Mouse (Mus musculus) forebrain, embryonic 14.5 days (tissue): ENCODE data around the gene Fam160a2. TPM values are rescaled to one million over a fixed set of nuclear protein-coding genes. Genes with fewer than 3 reads are reported as not detected.
"Not testable (repeated sequence)": the region's sequence is repeated elsewhere in the genome, so short reads cannot be mapped to it uniquely, and the experiment has no call there.

Source experiments
- ATAC-seq: fragments of 200-750 bp; cut with Nextera tagmentation; 2 replicates; pipeline ENCODE4 v1.8.0; 2017; ENCODE audit warnings: mild to moderate bottlenecking, moderate library complexity
- DNase-seq: peaks from one replicate; pipeline ENCODE4 v3.0.0-alpha.2; 2015; ENCODE audit warnings: low spot score
- H3K27ac ChIP-seq: fragments of 300-500 bp; sonication (generic); 2 replicates; pipeline ENCODE4 v1.5.1; 2014; ENCODE audit warnings: low read depth, mild to moderate bottlenecking, control low read depth, low read length, moderate library complexity
- H3K27me3 ChIP-seq: fragments of 300-500 bp; sonication (generic); replicated peaks from 2 replicates; pipeline ENCODE4 v1.6.1; 2014; ENCODE audit warnings: low read length, control low read depth, mixed read lengths; ENCODE audit not compliant: control insufficient read depth, insufficient read depth
- H3K36me3 ChIP-seq: fragments of 300-500 bp; sonication (generic); 2 replicates; pipeline ENCODE4 v1.6.1; 2014; ENCODE audit warnings: low read length, control low read depth; ENCODE audit not compliant: control insufficient read depth, insufficient read depth
- H3K4me1 ChIP-seq: fragments of 300-500 bp; sonication (generic); 2 replicates; pipeline ENCODE4 v1.6.1; 2014; ENCODE audit warnings: antibody characterized with exemption, low read length, control low read depth; ENCODE audit not compliant: control insufficient read depth, insufficient read depth
- H3K4me2 ChIP-seq: fragments of 300-500 bp; sonication (generic); 2 replicates; pipeline ENCODE4 v1.6.1; 2014; ENCODE audit warnings: mild to moderate bottlenecking, control low read depth, low read length
- H3K4me3 ChIP-seq: fragments of 300-500 bp; sonication (generic); 2 replicates; pipeline ENCODE4 v1.5.1; 2014; ENCODE audit warnings: low read depth, low read length, control low read depth
- H3K9ac ChIP-seq: fragments of 300-500 bp; sonication (generic); 2 replicates; pipeline ENCODE4 v1.6.1; 2014; ENCODE audit warnings: mild to moderate bottlenecking, low read length, control low read depth, moderate library complexity
- H3K9me3 ChIP-seq: fragments of 300-500 bp; sonication (generic); replicated peaks from 2 replicates; pipeline ENCODE4 v1.6.1; 2016; ENCODE audit warnings: low read length, control low read depth, mixed read lengths; ENCODE audit not compliant: control insufficient read depth
- WGBS: fragments of 180-500 bp; shearing (Covaris S2); extraction: QIAGEN DNeasy Blood & Tissue Kit; methylation state at CpG from one replicate; pipeline ENCODE4 v1.1.7; 2014; 5-methylcytosine and 5-hydroxymethylcytosine counted together
- polyA plus RNA-seq: library from polyadenylated mRNA; unstranded; fragments of >200 nt; fragmentation: Nextera tagmentation; extraction: Ambion mirVana; gene quantifications from 2 replicates; pipeline ENCODE4 v1.2.1, GENCODE M21; 2014

The Fam160a2 gene
- polyA plus RNA-seq, 1 experiment from 2014 or later, result 30.4 TPM

DNA sequence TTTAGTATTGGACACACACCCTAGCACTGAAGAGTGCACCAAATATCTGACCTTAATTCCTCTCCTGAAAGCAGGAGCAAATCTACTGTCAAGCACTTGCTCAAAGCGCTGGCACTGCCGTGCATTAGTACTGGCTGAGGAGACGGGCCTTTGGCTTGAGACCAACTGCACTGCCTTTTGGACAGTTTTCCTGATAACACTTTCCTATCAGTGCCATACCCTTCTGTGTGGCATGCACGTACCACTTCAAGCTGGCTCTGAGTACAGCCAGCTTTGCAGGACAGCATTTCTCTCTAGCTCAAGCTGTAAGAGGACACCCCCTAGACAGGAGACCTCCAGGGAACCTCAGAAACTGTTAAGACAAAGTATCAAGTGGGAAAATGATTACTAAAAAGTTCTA, 26.3 kb downstream of the Fam160a2 start:
- 93% methylated on average over 4 of the region's 4 CpGs for WGBS
- DNase-seq, result no peak
- H3K27me3 ChIP-seq, result no peaks in the 10 kb centered on the region

DNA sequence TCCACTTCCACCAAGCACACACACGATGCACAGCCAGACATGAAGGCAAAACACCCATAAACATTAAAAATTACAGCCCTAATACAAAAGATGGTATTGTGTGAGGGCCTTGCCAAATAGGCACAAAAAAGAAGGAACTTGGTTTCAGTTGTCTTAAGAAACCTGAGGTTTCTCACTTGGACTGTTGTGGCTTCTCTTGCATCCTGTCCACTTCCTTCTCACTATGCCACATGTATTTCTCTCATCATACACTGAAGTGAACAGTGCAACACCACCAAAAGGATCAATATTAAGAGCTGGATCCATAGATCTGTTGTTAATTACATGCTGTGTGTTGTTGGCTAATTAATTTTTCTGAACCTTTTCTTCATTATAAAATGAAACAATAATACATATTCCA, 26.9 kb downstream of the Fam160a2 start:
- Histone ChIP-seq H3K9ac (no peak overlapping the region), H3K36me3 (peaks cover 30% of the 10 kb centered on the region), H3K4me3 (no peak overlapping the region), H3K4me1 (no peaks in the 10 kb centered on the region), H3K9me3 (no peaks in the 10 kb centered on the region), H3K27me3 (no peaks in the 10 kb centered on the region), H3K4me2 (no peak overlapping the region), H3K27ac (no peak overlapping the region)
- DNase-seq (no peak), ATAC-seq (no peak)
- WGBS, result 95% methylated on average over 1 of the region's 1 CpGs

More for the DNA sequence above, 26.3 kb downstream of the Fam160a2 start:
- no peak overlapping the region for H3K4me3 ChIP-seq
- no peak overlapping the region for H3K27ac ChIP-seq
- no peaks in the 10 kb centered on the region for H3K9me3 ChIP-seq
- H3K9ac ChIP-seq, result no peak overlapping the region
- peaks cover 36% of the 10 kb centered on the region for H3K36me3 ChIP-seq
- no peak for ATAC-seq
- no peak overlapping the region for H3K4me2 ChIP-seq
- no peaks in the 10 kb centered on the region for H3K4me1 ChIP-seq

DNA sequence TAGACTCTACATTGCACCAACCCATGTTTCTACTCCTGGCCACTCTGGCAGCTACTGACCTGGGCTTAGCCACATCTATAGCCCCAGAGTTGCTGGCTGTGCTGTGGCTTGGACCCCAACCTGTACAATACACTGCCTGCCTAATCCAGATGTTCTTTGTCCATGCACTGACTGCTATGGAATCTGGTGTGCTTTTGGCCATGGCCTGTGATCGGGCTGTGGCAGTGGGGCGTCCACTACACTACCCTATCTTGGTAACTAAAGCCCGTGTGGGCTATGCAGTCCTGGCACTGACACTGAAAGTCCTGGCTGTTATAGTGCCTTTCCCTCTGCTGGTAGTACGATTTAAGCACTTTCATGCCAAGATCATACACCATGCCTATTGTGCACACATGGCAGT, 31.3 kb downstream of the Fam160a2 start:
- H3K27ac ChIP-seq, result no peak overlapping the region
- H3K9ac ChIP-seq, result no peak overlapping the region
- DNase-seq (no peak), ATAC-seq (no peak)
- no peaks in the 10 kb centered on the region for H3K9me3 ChIP-seq
- peaks cover 10% of the 10 kb centered on the region for H3K36me3 ChIP-seq
- H3K4me2 ChIP-seq, result no peak overlapping the region
- H3K27me3 ChIP-seq, result no peaks in the 10 kb centered on the region
- 92% methylated on average over 4 of the region's 4 CpGs for WGBS
- no peaks in the 10 kb centered on the region for H3K4me1 ChIP-seq
- no peak overlapping the region for H3K4me3 ChIP-seq

DNA sequence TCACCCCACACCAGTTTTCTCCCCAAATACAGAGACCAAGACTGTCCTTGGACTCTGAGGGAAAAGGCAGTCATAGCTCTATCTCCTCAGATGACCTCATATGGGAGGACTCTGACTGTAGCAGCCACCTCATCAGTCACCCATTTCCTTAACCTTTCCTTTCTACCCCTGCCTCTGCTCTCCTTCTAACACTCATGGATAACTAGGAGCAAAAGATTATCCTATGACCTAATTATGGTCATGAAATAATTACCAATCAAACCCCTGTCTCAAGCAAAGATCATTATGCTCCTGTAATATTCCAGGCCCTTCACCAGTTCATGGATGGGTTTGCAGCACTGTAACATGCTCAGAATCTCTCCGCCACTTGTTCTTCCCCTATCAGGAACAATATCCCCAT, 31.9 kb downstream of the Fam160a2 start, which contains the start of gene Olfr692:
TSS of gene Olfr692 (plus strand) at position 301 of the 400 bp plus-strand sequence.
- DNase-seq (no peak), ATAC-seq (no peak)
- H3K4me1 ChIP-seq, result no peaks in the 10 kb centered on the region
- peaks cover 8% of the 10 kb centered on the region; the same call in 1 of the 2 replicates for H3K36me3 ChIP-seq
- H3K27me3 ChIP-seq, result no peaks in the 10 kb centered on the region
- 100% methylated on average over 1 of the region's 1 CpGs for WGBS
- H3K9ac ChIP-seq, result no peak within 1 kb of the TSS
- H3K9me3 ChIP-seq, result no peaks in the 10 kb centered on the region
- H3K27ac ChIP-seq, result no peak within 1 kb of the TSS
- H3K4me3 ChIP-seq, result no peak within 1 kb of the TSS
- no peak within 1 kb of the TSS for H3K4me2 ChIP-seq

DNA sequence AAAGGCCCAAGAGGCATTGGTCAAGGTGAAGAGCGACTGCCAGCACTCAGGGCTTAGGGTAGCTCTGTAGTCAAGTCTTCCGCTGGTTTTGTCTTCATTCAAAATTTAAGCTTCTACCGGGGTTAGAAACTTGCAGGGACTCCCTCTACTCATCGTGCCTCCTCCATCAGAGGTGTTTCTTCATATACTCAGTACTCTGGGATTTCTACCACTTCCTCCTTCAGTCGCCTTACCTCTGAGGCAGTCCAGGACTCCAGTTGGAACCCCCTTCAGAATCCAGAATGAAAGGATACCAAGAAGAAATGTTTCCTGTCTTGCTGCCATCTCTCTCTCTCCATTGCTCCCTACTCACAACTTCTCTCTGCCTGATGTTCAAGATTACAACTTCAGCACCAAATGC, 32.6 kb downstream of the Fam160a2 start:
- no peak for DNase-seq
- H3K4me1 ChIP-seq, result no peaks in the 10 kb centered on the region
- no peak for ATAC-seq

DNA sequence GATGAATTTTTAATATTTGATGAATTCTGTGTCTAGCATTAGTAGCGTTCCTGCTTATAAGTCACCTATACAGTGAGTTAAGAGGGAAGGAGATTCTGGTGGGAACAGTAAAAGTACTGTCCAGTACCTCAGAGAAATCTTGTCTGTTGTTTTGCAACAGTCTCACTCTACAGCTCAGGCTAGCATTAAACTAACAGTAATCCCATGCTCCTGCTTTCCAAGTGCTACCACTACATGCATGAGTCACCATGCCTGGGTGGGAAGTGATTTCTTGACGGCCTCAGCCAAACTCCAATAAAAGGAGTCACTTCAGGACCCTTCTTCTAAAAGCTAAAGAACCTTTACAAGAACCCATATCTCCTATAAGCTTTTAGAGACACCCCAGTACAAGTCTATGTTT, 38.1 kb downstream of the Fam160a2 start:
- no peaks in the 10 kb centered on the region for H3K9me3 ChIP-seq
- DNase-seq (no peak), ATAC-seq (no peak)
- H3K4me1 ChIP-seq, result no peaks in the 10 kb centered on the region
- no peak overlapping the region for H3K9ac ChIP-seq
- no peak overlapping the region for H3K4me2 ChIP-seq
- H3K36me3 ChIP-seq, result no peaks in the 10 kb centered on the region
- no peak overlapping the region for H3K27ac ChIP-seq
- H3K27me3 ChIP-seq, result no peaks in the 10 kb centered on the region
- H3K4me3 ChIP-seq, result no peak overlapping the region
- 85% methylated on average over 2 of the region's 2 CpGs for WGBS

More for the DNA sequence above, 32.6 kb downstream of the Fam160a2 start:
- H3K9ac ChIP-seq, result no peak overlapping the region
- H3K36me3 ChIP-seq, result peaks cover 4% of the 10 kb centered on the region; the same call in 1 of the 2 replicates
- no peak overlapping the region for H3K4me3 ChIP-seq
- WGBS, result 91% methylated on average over 5 of the region's 5 CpGs
- H3K27me3 ChIP-seq, result no peaks in the 10 kb centered on the region
- no peak overlapping the region for H3K4me2 ChIP-seq
- no peak overlapping the region for H3K27ac ChIP-seq
- H3K9me3 ChIP-seq, result no peaks in the 10 kb centered on the region

DNA sequence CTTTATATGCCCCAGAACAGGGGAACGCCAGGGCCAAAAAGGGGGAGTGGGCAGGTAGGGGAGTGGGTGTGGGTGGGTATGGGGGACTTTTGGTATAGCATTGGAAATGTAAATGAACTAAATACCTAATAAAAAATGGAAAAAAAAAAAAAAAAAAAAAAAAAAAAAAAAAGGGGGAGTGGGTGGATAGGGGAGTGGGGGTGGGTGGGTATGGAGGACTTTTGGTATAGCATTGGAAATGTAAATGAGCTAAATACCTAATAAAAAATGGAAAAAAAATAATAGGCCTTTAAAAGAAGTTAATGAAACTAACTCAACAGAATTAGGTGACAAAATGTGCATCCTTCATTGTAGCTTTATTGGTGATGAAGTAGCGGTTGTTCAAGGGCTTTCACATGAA, 43.4 kb downstream of the Fam160a2 start:
- peak; percentile 66; the same call in 1 of the 2 replicates for ATAC-seq
- 91% methylated on average over 1 of the region's 2 CpGs for WGBS

DNA sequence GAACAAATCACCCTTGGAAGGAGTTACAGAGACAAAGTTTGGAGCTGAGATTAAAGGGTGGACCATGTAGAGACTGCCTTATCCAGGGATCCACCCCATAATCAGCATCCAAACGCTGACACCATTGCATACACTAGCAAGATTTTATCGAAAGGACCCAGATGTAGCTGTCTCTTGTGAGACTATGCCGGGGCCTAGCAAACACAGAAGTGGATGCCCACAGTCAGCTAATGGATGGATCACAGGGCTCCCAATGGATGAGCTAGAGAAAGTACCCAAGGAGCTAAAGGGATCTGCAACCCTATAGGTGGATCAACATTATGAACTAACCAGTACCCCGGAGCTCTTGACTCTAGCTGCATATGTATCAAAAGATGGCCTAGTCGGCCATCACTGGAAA, 43.8 kb downstream of the Fam160a2 start:
- not testable (repeated sequence) for H3K9ac ChIP-seq, H3K36me3 ChIP-seq, H3K4me2 ChIP-seq, H3K4me3 ChIP-seq, H3K27ac ChIP-seq, H3K9me3 ChIP-seq, ATAC-seq, H3K27me3 ChIP-seq, DNase-seq, H3K4me1 ChIP-seq
- no CpG with 5 or more reads among the region's 5 CpGs for WGBS

More for the DNA sequence above, 43.4 kb downstream of the Fam160a2 start:
- not testable (repeated sequence) for H3K36me3 ChIP-seq, H3K9ac ChIP-seq, DNase-seq, H3K27me3 ChIP-seq, H3K27ac ChIP-seq, H3K4me3 ChIP-seq, H3K4me1 ChIP-seq, H3K4me2 ChIP-seq, H3K9me3 ChIP-seq

DNA sequence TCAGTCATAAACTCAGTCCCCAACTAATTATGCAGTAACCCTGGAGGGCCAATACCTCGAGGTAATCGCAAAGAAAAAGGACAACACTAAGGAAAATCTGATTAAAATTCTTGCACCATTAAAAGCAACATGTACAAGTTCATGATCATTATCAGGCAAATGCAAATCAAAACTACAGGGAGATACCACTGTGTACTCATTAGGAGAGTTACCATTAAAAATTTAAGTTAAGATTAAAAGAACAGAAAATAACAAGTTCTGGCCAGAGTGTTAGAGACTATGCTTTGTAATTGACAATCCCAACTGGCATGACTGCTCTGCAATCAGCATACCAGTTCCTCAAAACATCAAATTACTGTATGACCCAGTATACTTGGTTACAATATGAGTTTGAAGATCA, 57.1 kb downstream of the Fam160a2 start:
- Histone ChIP-seq H3K4me3 (no peak overlapping the region), H3K4me1 (no peaks in the 10 kb centered on the region), H3K9me3 (no peaks in the 10 kb centered on the region), H3K4me2 (no peak overlapping the region), H3K27me3 (no peaks in the 10 kb centered on the region), H3K9ac (no peak overlapping the region), H3K27ac (no peak overlapping the region), H3K36me3 (no peaks in the 10 kb centered on the region)
- WGBS, result 72% methylated on average over 2 of the region's 2 CpGs
- ATAC-seq, result no peak
- DNase-seq, result no peak
